Mouse (Mus musculus): ENCODE data around the gene Abhd17a. TPM values are rescaled to one million over a fixed set of nuclear protein-coding genes. Genes with fewer than 3 reads are reported as not detected.

Gene Abhd17a
- 10 to 100 TPM; 49.2 to 49.7 TPM for total RNA-seq (2023)

DNA sequence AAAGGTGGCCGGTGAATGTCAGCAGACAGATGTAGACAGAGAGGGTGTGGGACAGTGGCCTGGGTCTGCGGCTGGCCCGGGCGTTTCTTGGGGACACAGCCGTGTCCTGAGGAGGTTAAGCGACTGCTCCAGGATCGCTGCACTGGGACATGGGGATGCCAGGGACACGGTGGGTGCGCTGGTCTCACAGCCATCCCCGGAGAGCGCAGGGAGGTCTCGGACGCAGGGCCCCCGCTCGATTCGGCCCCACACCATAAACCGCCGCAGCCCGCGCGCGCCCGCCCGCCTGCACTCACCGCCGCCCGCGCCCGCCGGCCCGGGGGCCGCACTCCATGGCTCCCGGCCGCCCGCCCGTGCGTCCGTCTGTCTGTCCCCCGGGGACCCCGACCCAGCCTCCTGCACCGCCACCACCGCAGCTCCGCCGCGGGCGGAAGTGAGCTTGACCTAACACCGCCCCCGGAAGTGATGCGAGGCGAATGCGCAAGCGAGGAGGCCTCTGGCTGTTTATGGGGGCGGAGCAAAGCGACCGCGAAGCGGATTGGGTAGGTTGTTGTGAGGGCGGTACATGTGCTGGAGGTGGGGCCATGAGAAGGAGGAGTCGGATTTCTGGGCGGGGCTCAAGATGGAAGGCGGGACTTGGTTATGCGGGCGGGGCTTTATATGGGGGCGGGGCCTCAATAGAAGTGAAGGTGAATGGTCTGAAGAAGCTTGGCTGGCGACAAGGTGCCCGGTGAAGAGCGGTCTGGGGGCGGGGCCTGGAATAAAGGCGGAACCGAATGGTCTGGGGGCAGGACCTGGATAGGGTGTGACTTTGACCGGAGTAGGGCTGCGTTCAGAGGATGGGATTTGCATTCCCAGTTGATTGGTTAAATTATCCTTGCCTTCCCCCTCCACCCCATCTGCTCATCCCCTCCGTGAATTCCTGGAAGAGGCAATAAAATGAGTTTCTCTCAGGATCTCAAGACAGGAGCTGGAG lies at the start of gene Abhd17a:
TSS of gene Abhd17a (minus strand) at position 463 of the 976 bp plus-strand sequence.

GRCm38 (mm10) chr10:80622661-80623456 lies 32.7 kb upstream of the Abhd17a start, which contains the start of gene Csnk1g2:
Gene Csnk1g2, plus strand, starts transcription at chr10:80622838.

DNA sequence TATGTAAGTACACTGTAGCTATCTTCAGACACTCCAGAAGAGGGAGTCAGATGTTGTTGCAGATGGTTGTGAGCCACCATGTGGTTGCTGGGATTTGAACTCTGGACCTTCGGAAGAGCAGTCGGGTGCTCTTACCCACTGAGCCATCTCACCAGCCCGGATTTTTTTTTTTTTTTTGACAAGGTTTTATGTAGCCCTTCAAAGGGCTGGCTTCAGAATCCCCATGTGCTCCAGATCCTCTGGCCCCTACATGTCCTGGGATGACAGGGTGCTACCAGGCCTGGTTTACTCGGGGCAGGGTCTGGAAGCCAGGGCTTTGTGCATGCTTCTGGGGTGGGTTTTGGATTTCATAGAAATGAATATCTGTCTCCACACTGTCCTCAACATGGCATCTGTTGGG lies 15.6 kb upstream of the Abhd17a start, which contains the start of gene Gm49322:
TSS of gene Gm49322 (plus strand) at position 301 of the 400 bp plus-strand sequence.

DNA sequence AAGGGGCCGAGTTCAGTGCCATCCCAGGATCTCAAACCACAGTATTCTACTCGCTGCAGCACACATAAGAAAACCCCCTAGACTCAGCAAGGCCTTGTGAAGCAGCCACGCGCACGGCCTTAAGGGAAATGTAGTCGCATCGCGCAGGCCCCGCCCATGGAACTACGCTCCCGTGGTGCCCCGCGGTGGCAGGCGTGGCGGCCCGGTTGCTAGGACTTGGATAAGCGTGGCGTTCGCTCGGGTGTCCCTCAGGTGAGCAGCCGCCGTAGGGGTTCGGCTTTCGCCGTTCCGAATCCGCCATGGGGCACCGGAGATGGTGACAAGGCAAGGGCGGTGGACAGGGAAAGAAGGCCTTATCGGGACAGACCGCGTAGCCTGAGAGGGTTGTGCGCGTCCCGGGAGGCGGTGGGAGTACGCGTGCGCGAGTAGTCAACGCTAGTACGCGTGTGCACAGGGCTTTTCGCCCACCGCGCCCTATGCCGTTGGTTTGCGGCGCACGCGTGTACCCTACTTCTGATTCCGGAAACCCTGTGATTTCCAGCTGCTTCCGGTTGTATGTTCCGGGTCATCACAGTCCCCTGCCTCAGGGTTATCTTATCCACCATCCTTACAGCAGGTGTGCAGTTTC lies 12.7 kb upstream of the Abhd17a start, which contains the start of the genes Scamp4 and Adat3:
TSS of gene Scamp4 (plus strand) at position 175 of the 628 bp plus-strand sequence.
TSS of gene Adat3 (plus strand) at position 183 of the 628 bp plus-strand sequence.

GRCm38 (mm10) chr10:80577195-80578130 lies 12.7 kb downstream of the Abhd17a start, which contains the start of gene Klf16:
Gene Klf16, minus strand, starts transcription at chr10:80577321.

DNA sequence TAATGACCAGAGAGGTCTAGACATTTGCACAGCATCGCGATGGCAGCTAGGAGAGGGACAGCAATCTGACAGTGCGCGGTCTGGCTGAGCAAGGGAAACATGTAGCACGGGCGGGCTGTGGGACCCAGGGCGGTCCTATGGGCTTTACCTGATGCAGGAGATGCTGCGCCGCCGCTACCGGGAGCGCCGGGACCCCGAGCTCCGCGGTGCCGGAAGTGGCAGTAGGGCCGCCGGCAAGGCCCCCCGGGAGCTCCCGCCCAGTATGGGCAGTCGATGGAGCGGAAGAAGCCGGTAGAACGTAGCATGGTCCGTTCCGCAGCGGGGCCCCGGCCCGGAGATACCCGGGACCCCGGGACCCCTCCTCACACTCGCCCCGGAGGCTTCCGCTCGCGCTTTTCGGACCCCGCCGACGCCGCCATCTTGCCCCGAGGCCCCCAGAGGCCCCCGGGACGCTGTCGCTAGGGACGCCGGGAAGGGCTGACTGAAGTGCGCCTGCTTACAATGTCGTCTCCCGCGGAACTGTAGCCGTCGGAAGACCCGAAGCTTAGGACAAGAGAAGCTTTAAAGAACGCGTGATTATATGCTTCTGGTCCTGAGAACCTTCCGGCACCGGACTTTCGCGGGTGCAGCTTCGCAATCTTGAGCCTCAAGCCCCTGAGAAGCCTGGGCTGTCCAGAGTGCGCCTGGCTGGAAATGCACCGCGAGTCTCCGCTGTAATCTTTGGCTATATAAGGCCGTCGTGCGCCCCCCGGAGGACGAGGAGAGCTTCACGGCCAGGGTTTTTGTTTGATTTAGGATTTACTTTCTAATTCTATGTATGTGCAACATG lies 28.8 kb downstream of the Abhd17a start, which contains the start of gene Rexo1:
TSS of gene Rexo1 (minus strand) at position 445 of the 829 bp plus-strand sequence.

DNA sequence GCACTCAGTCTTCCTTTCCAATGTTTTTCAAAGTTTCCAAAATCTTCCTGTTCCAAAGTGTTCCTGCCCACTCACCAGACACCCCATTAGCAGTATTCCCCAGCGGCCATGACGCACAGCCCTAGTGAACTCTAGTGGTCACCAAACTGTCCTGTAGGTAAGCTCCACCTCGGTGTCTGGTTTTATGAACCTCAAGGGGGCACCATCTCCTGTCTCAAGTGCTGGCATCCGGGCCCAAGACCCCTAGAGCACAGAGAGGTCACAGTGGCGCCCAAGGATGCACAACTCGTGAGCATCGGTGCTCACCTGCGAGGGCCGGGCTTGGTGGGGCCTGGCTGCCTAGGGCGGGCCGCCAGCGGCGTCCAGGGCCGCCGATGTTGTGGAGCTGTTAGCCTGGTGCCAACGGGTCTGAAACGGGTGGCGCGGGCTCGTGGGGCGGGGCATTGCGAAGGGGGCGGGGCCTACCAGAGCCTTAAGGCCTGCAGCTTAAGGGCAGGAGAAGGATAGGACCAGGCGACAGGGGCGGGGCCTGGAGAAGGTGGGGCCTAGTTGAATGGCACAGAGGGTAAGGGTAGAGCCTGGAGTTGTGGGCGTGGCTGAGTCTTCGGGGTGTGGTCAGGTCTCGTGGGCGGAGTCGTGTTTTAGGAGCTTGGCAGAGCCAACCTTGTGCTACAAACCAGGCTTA lies 51.3 kb downstream of the Abhd17a start, which contains the start of gene Atp8b3:
TSS of gene Atp8b3 (minus strand) at position 415 of the 685 bp plus-strand sequence.

Other genes starting within 250 kb of the Abhd17a start
- under 1 TPM in 1 of 2 experiments, not detected in 1; 0.71 TPM for gene Adamtsl5, start 241.9 kb downstream of the Abhd17a start, total RNA-seq (2023)
- not detected for gene Plk5, start 233.9 kb downstream of the Abhd17a start, total RNA-seq (2023)
- 1 to 10 TPM; 2.2 to 4.0 TPM for gene Mex3d, start 202.7 kb downstream of the Abhd17a start, total RNA-seq (2023)
- 10 to 100 TPM; 51.7 to 52.3 TPM for gene Mbd3, start 190.8 kb downstream of the Abhd17a start, total RNA-seq (2023)
- 10 to 100 TPM; 90.5 to 97.7 TPM for gene Uqcr11, start 183.5 kb downstream of the Abhd17a start, total RNA-seq (2023)
- 10 to 100 TPM; 52.0 to 52.8 TPM for gene Tcf3, start 156.7 kb downstream of the Abhd17a start, total RNA-seq (2023)
- gene Onecut3, start 95.5 kb downstream of the Abhd17a start, total RNA-seq (2023): not detected
- gene Atp8b3, start 51.2 kb downstream of the Abhd17a start, total RNA-seq (2023): not detected
- 10 to 100 TPM; 57.9 to 70.1 TPM for gene Rexo1, start 28.8 kb downstream of the Abhd17a start, total RNA-seq (2023)
- 1 to 10 TPM; 8.1 to 9.0 TPM for gene Klf16, start 13.0 kb downstream of the Abhd17a start, total RNA-seq (2023)
- 10 to 100 TPM; 10.7 to 11.9 TPM for gene Scamp4, start 12.5 kb upstream of the Abhd17a start, total RNA-seq (2023)
- 1 to 10 TPM; 1.4 to 3.0 TPM for gene Adat3, start 12.5 kb upstream of the Abhd17a start, total RNA-seq (2023)
- gene Gm49322, start 15.7 kb upstream of the Abhd17a start, total RNA-seq (2023): 1 to 10 TPM in 1 of 2 experiments, under 1 TPM in 1; 0.69 to 1.1 TPM
- gene Csnk1g2, start 32.5 kb upstream of the Abhd17a start, total RNA-seq (2023): 100 to 1,000 TPM; 131 TPM
- gene Btbd2, start 66.7 kb upstream of the Abhd17a start, total RNA-seq (2023): 10 to 100 TPM; 14.8 to 25.5 TPM
- gene Mknk2, start 87.8 kb upstream of the Abhd17a start, total RNA-seq (2023): 100 to 1,000 TPM; 173 to 188 TPM
- 100 to 1,000 TPM; 137 to 153 TPM for gene Mob3a, start 111.6 kb upstream of the Abhd17a start, total RNA-seq (2023)
- gene Izumo4, start 111.8 kb upstream of the Abhd17a start, total RNA-seq (2023): 10 to 100 TPM; 15.2 to 15.8 TPM
- gene Ap3d1, start 151.9 kb upstream of the Abhd17a start, total RNA-seq (2023): 100 to 1,000 TPM in 1 of 2 experiments, 10 to 100 TPM in 1; 82.9 to 110 TPM
- 10 to 100 TPM; 25.7 to 29.4 TPM for gene Dot1l, start 164.9 kb upstream of the Abhd17a start, total RNA-seq (2023)
- gene Sf3a2, start 207.9 kb upstream of the Abhd17a start, total RNA-seq (2023): 10 to 100 TPM; 46.8 to 52.8 TPM
- gene Plekhj1, start 208.3 kb upstream of the Abhd17a start, total RNA-seq (2023): 10 to 100 TPM; 71.4 to 87.6 TPM
- gene Amh, start 214.9 kb upstream of the Abhd17a start, total RNA-seq (2023): under 1 TPM; 0.37 to 0.76 TPM
- gene Jsrp1, start 223.2 kb upstream of the Abhd17a start, total RNA-seq (2023): not detected
- 100 to 1,000 TPM; 575 to 577 TPM for gene Oaz1, start 236.3 kb upstream of the Abhd17a start, total RNA-seq (2023)